Mouse (Mus musculus): ENCODE measurements around the gene Hadha.

Gene Hadha

DNA sequence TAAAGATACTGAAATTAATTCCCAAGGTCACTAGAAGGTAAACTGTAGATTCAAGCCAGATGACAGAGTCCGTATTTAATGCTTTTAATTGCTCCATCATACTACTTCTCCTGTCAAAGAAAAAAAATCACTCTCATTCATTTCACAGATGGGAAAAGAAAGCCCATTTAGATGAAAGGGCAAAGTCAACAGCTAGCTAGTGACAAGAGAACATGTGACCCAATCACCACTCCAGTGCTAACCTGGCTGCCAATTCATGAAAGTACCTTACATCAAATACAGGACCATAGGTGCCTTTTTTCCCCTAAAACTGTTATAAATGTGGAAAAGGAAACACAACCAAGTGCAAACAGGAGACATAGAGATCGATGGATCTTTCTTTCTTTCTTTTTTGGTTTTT is 1.7 kb downstream of the Hadha start:
- no peak for DNase-seq

DNA sequence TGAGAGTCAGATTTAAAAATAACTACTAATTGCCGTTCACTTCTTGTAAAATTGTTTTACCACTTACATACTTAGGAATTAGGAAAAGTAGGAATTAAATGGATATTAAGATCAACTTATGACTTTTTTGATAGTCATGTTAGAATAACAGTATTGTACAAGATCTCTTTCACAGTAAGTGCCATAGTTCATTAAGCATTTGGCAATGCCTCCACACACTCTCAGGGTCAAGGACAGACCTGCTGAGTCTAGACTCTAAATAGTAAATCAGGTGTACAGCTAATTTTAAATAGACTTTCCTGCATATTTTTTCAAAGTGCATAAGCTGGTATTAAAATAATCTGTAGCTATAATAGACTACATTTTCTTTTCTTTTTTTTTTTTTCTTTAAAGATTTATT is 2.5 kb downstream of the Hadha start:
- no peak for DNase-seq

DNA sequence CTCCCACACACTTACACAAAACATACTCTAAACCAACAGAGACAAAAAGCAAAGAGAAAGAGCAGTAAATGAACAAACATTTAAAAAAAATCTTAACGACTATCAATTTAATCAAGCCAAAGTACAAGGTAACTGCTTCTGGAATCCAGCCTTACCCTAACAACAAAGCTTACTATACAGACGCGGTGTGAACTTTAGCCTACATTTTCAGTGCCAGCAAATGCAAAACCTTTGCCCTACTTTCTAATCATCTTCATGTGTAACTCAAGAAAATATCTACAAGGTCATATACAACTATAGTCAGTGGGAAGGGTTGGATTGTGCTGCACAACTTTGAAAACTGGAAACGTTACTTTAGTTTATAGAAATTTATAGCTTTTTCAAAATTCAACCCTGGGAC is 3.0 kb downstream of the Hadha start:
- DNase-seq: no peak

DNA sequence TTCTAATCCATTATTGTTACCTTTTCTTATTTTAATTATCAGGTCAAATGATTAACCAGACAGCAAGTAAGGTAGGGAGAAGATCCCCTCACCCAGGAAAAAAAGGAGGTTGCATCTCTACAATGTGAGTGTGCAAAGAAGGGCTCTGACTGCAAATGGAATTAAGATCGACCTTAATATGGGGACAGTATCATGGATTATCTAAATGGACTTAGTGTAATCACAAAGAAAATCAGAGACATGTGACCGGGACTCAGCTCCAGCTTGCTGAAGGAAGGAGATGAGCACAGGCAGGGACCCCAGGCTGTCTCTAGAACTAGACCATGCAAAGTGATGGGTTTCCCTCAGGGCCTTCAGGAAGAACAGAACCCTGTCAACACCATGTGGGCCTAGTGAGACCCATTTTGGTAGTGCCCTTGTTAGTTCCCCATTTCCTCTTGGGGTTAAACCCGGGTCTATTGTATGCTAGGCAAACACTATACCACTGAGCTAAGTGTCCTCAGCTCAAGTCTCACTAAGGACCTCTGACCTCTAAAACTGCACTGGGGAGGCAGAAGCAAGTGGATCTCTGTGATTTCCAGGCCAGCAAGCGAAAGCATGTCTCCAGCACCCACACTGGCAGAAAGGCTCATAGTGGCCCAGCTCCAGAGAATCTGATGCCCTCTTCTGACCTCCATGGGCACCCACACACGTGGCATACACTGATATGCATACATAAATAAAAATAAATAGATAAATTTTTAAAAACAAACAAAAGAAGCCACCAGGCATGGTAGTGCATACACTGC is 6.6 kb downstream of the Hadha start:
- DNase-seq: no peak

DNA sequence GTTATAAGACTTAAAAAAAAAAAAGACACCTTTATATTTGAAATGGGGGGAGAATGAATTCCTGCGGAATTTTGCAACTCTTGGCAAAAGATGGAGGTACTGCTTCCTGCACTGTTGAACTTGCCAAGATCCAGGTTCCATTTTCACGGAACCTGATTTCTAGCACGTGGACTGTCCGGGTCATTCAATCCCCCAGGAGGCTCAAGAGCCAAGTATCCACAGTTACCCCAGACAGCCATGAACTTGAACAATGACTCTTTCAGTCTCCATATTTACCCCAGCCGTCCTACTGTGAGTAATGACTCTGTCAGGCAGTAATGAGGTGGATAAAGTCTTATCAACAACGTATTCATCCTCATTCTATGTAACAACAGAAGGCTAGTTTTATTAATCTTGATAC is 8.4 kb downstream of the Hadha start:
- DNase-seq: no peak

DNA sequence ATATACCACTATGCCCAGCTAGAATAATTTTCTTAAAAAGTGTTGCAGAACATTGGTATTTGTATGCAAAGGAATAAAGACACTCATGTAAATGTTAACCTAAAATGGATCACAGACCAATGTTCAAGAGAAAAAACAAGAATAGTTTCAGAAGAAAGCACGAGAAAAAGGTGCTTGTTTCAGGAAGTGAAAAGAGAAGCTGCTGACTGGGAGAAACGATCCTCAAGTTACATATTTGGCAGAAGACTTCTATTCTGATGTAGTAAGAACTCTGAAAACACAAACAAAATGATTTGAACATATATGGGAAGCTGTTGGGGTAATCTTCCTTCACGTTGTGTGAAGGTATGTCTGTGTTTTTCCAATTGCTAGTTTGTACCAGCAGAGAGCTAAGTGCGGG is 16.8 kb downstream of the Hadha start:
- no peak for DNase-seq

DNA sequence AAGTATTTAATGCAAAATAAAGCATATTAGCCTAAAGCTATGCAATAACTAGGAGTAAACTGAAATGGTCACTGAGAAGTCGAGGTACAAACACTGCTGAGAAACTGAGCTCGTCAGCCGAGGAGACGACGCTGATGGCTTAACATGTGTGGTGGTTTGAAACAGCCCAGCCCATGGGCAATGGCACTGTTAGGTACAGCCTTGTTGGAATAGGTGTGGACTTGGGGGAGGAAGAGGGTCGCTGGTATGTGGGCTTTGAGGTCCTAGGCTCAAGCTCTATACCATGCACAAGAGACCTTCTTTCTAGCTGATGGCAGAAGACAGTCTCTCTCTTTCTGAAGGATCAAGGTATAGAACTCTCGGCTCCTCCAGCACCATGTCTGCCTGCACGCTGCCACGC is 17.7 kb downstream of the Hadha start:
- DNase-seq: no peak

DNA sequence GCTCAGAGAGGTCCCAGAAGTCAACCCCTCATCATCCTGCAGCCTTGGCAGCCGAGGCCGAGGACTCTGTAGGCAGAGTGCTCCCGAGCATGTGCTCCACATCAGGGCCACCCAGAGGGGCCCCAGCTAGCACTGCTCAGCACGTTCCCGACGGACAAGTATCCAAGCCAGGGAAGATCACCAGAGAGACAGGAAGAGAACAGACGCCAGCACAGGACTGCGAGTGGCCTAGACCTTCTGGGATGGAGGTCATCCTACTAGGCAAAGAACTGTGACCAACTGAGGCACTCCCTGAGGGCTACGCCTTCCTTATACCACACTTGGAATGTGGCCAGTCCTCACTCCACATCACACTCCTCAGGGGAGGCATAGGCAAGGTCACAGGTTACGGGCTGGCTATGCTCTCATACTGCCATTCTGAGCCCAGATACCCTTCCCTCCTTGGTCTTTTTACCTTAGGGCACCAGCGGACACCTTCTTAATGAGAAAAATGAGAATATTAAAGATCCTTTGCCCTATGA is 19.2 kb downstream of the Hadha start:
- DNase-seq: no peak

DNA sequence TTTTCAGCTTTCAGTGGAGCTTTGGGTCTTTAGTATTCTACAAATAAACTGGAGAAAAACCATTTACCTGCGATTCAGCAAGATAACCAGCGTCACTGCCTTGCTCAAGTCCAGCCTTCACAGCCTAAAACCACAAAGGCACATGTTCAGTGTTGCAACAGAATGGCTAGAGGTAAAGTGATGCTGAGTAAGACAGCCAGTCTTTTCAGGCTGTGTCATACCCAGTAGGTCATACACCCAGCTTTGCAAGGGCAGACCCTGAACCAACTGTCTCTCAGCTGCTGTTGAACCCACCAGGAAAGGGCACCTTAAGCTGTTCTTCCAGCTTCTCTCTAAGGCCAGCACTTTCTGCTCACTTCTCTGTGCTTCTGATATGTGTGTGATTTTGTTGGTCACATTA is 22.8 kb downstream of the Hadha start:
- no peak for DNase-seq

DNA sequence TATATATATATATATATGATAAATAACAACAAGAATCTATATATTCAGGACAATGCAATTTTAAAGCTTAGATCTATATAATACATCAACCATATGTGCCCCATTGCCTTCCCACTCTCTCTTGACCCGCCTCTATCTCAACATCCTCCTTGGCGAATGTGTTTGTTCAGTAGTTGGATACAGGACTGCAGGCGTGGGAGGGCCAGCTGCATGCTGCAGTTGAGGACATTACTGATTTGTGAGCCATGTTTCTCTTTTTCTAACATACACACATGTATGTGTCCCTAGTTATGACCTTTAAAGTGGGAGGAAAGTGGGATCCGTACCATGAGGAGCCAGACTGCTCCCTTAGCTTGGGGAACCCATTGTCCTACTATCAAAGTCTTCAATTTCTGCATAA is 23.7 kb downstream of the Hadha start:
- no peak for DNase-seq

DNA sequence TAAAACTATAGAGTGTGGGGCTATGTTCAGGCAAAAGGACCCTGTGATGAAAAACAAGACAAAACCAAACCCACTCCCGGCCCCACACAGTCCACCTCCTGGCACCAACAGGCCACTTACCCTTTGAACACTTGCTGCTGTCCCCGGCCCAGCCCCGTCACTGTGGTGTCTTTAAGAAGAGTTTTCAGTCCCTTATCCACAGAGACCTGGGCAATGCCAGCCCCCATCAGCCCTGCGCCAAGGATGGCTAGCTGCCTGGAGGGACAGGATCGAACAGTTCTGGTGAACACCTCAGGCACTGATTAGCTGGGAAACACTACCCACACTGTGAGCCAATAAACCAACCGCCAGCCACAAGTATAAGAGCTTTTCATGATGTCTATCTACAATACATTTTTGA is 26.3 kb downstream of the Hadha start:
- DNase-seq: no peak

DNA sequence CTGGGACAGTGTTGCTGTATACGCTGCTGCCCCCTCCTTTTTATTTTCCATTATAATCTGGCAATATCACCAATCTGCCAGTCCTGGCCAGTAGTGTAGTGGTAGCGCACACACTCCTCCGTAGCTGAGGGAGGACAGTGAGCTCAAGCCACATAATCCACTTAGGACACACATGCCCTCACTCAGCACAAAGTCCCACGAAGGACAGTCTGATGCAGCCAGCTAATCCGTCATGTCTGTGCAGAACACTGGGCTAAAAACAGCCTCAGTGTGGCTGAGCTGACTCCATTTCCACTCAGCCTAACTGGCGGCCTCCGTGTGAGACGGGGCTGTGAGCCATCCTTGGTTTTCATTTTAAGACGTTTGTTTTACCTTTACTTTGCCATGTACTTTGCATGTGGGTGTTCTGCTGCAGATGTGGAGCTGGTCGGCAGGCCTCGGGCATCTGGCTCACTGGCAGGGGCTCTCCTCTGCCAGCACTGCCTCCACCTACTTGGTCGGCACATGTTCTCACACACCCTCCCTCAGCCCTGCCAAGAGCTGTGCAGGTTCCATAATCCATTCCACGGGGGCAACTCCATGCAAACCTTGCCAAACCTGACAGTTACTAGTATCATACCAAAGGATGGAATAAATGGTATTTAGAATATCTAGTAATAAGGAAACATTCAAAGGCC is 26.9 kb downstream of the Hadha start:
- no peak for DNase-seq

DNA sequence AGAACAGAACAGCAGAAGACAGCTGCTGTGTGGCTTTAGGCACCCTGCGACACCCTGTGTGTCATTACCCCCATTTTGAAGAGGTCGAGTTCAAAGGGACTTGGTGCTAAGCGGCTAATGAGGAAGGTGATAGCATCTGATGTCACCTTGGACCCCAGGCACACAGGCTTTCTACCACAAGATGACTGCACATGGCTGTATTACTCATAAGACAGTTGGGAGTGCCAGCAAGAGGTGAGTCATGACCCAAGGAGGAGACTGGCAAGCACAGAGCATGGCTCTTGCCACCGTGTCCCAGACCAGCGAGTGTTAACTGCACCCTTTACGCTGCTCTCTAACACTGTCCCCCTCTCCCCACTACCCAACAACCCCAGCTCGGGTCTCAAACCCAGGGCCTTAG is 28.2 kb downstream of the Hadha start:
- DNase-seq: no peak

DNA sequence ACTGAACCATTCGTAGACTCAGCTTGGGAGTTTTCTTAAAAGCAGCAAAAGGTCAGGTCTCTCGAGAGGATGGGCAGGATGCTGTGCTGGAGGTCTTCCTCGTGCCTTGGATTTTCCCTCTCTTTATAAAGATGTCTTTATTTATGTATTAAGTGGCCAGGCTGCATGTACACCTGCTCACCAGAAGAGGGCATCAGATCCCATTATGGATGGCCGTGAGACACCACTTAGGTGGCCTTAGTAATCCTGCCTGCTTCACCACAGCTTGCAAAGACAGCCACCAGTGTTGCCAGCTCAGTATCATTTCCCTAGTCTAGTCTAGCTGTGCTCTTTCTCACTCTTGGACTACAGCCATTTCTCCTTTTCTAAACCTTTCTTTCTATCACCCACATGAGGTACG is 29.4 kb downstream of the Hadha start:
- no peak for DNase-seq

DNA sequence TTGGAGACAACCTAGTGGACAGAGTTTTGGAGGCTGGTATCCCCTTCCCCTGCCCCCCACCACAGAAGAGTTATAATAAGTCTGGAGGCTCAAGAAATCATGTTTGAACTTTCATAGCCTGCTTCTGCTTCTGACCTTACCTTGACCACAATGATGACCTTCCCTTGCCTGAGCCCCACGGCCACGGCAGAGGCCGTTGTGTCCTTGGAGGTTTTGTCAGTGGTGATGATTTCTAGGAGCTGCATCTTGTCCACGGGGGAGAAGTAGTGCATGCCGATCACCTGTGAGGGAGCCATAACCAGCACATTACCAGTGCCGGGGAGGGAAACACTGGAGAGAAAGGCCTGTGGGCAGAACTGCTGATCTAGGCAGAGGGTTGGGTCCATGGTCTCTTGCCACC is 32.5 kb downstream of the Hadha start:
- DNase-seq: no peak

DNA sequence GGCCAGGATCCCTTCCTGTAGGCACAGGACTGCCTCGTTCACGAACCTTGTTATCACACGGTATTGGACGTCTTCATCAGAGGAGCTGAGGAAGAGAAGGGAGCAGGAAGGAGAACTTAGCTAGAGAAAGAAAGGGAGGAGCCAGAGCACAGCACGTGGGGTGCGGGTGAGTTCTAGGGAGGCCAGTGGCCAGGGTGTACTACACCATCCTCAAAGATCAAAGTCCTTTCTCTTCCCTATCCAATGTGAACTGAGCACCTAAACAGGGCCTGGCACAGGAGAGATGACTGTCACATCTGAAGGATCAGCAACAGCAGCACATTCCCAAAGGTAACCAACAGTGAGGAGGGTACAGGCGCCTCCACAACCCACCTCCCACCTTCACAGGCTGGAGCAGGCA is 34.9 kb downstream of the Hadha start:
- no peak for DNase-seq

DNA sequence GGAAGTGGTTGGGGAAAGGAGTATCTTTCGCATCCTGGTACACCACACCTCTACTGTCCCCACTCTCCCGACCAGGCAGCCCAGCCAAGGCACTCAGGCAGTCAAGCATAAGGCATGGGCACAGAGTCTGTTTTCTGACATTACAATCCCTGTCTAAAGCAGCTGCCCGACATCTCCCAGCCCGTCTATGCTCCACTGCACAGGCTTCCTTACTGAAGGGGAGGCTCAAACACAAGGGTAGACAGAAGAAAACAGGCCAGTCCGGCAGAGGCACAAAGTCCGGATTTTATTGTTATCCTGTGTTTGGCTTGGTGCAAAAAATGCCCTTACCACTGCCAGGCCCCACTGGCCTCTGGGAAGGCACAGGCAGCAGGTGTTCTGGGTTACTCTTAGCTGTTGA is 35.8 kb downstream of the Hadha start:
- DNase-seq: no peak

DNA sequence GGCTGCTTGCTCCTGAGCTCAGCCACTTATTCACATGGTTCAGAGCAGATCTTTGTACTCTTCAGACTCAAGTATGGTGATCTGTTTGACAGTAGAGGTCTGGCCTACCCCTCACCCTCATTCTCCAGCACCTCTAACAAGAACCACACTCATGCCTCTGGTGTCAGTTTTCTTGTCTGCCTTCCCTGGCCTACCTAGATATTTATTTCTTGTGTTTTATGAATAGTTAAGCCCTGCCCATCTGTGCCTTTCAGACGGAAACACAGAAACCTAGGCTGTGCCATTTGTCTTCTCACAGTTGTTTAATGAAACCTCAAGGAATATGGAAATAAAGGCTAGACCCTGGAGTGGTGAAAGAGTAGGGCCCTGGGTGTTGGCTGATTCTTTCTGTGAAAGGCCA is 36.9 kb downstream of the Hadha start:
- DNase-seq: no peak

DNA sequence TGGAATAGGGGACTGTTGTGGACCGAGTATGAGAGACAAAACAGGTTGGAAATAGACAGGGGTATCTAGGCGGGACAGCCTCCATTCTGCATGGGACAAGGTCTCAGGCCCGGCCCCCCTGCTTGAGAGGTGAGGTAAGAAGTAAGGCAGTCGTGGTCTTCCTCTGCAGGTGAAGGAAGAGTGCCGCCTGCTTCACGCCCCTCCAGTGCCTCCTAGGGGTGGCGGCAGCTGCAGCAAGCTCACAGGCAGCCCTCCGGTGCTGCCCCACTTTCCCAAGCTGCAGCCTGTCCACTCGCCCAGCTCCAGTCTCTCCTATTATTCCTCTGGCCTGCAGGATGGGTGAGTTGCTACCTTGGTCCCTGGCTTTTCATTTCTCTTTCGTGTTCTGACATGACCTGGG is 39.2 kb downstream of the Hadha start:
- no peak for DNase-seq

DNA sequence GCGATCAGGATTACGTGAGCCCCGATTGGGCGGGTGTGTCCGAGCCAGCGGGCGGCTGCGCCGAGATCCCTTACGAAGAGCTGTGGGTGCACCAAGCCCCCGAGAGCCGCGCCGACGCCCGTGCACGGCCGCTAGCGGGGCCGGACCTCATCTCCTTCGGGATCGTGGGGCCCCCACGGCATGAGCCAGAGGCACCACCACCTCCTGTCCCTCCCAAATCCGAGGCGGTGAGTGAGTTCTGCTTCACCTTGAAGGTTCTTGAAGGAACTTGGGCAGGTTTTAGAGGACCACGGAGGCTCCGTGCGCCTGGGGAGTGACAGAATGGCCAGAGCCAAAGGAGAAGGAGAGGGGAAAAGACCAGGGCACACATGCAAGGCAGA is 40.2 kb downstream of the Hadha start:
- no peak for DNase-seq

DNA sequence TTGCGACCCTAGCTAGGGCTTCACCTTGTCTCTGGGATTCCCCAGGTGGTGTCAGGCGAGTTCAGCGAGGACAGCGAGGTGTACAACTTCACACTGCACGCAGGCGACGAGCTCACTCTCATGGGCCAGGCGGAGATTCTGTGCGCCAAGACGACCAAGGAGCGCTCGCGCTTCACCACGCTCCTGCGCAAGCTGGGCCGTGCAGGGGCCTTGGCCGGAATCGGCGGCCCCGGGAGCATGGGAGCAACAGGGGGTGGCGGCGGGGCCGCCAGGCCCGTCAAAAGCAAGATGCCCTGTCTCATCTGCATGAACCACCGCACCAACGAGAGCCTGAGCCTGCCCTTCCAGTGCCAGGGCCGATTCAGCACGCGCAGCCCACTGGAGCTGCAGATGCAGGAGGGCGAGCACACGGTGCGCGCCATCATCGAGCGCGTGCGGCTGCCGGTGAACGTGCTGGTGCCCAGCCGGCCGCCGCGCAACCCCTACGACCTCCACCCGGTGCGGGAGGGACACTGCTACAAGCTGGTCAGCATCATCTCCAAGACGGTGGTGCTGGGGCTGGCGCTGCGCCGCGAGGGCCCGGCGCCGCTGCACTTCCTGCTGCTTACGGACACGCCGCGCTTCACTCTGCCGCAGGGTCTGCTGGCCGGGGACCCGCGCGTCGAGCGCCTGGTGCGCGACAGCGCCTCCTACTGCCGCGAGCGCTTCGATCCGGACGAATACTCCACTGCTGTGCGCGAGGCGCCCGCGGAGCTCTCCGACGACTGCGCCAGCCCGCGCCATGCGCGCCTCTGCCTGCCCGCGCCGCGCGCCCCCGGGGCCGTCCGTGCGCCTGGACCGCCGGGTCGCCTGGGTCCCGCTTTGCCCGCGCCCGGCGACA is 40.8 kb downstream of the Hadha start:
- peak in 1 of 2 experiments; percentile 40 for DNase-seq

DNA sequence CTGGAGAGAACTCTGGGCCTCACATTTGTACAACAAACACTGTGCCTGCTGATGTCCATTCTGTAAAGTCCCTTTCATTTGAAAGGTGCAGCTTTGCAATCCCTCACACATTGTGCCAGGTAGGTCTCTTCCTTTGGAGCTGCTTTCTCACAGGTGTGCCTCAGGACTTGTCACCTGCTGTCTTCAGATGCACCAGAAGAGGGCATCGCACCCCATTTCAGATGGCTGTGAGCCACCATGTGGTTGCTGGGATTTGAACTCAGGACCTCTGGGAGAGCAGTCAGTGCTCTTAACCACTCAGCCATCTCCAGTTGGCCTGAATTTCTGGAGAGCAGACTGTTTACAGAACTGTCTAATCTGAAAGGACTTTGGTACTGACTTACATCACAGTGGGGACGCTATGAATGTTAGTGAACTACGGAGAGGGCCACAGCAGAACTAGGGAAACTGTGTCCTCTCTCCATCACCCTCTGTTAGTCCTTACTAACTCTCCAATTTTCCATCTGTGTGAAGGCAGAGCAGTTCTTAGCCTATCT is 42.4 kb downstream of the Hadha start:
- DNase-seq: no peak

DNA sequence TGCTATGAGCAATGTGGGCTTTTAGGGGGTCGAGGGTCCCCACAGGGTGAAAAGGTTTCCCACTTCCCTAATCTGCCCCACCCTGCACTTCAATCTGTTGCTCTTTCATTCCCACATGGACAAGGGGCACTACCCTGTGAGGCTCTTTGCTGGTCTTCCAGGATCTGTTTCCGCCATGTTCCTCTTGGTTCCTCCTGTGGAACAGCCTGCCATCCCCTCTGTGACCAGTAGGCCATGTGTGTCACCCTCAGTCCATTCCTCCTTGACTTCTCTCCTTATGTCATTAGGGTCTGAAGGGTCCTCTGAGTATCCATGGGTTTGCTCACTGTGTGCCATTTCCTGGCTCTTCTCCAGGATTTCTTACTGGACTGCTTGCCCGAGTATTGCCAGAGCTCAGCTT is 43.2 kb downstream of the Hadha start:
- no peak for DNase-seq
